Mouse (Mus musculus): ENCODE data around the gene Gadd45b. TPM values are rescaled to one million over a fixed set of nuclear protein-coding genes. Genes with fewer than 3 reads are reported as not detected.

Gadd45b gene
- total and polyA plus RNA-seq, 3 experiments: 10.1 to 13.3 TPM; not detected in 1

GRCm38 (mm10) chr10:80909375-80910162, 20.3 kb upstream of the Gadd45b start:
- no peaks in the 10 kb centered on the region; a peak in 1 of 4 replicates for H3K36me3 ChIP-seq (ENCODE audit: control insufficient read depth in 1 of 2, insufficient read depth in 2 of 2, low read length in 2 of 2)

GRCm38 (mm10) chr10:80911354-80911753, 18.5 kb upstream of the Gadd45b start:
- no peaks in the 10 kb centered on the region for H3K27me3 ChIP-seq (ENCODE audit: control insufficient read depth in 1 of 2, insufficient read depth in 2 of 2, low read length in 2 of 2)
- TF ChIP-seq EP300 (IDR thresholded peaks at IDR 0.05; ENCODE audit: low read depth in 1 of 2, low read length in 2 of 2) (no peak), MAFK (IDR thresholded peaks at IDR 0.05; ENCODE audit: borderline replicate concordance, low read depth, low read length) (no peak), HCFC1 (IDR thresholded peaks at IDR 0.05; ENCODE audit: low read depth, low read length) (no peak), TAL1 (IDR thresholded peaks at IDR 0.05; ENCODE audit: low read length) (no peak), MAX (IDR thresholded peaks at IDR 0.05; ENCODE audit: low read length) (no peak), NRF1 (IDR thresholded peaks at IDR 0.05; ENCODE audit: insufficient read depth, low read depth, low read length, poor library complexity, severe bottlenecking) (no peak), MXI1 (IDR thresholded peaks at IDR 0.05; ENCODE audit: low read depth, low read length) (no peak)
- no peak overlapping the region for H3K4me3 ChIP-seq (ENCODE audit: control insufficient read depth in 1 of 2, insufficient read depth in 1 of 2, low read depth in 2 of 2, low read length in 2 of 2)
- no peak for DNase-seq (ENCODE audit: low read depth, low spot score)
- H3K9me3 ChIP-seq (replicated peaks; ENCODE audit: insufficient read depth, low read length): no peaks in the 10 kb centered on the region
- H3K36me3 ChIP-seq (ENCODE audit: control insufficient read depth in 1 of 2, insufficient read depth in 2 of 2, low read length in 2 of 2): no peaks in the 10 kb centered on the region; a peak in 1 of 4 replicates
- no peaks in the 10 kb centered on the region for H3K79me2 ChIP-seq (ENCODE audit: control insufficient read depth, insufficient read depth, low read length, poor library complexity)
- H3K4me1 ChIP-seq (ENCODE audit: control insufficient read depth in 1 of 2, insufficient read depth in 2 of 2, low read length in 2 of 2): no peaks in the 10 kb centered on the region
- no peak overlapping the region for H3K9ac ChIP-seq (ENCODE audit: control insufficient read depth, low read depth, low read length, poor library complexity, severe bottlenecking)
- no peak overlapping the region for H3K27ac ChIP-seq (ENCODE audit: control insufficient read depth, low read depth, low read length)

More at GRCm38 (mm10) chr10:80909375-80910162, 20.3 kb upstream of the Gadd45b start:
- Histone ChIP-seq H3K4me1 (ENCODE audit: control insufficient read depth in 1 of 2, insufficient read depth in 2 of 2, low read length in 2 of 2) (no peaks in the 10 kb centered on the region), H3K27ac (ENCODE audit: control insufficient read depth, low read depth, low read length) (no peak overlapping the region), H3K27me3 (ENCODE audit: control insufficient read depth in 1 of 2, insufficient read depth in 2 of 2, low read length in 2 of 2) (no peaks in the 10 kb centered on the region), H3K9ac (ENCODE audit: control insufficient read depth, low read depth, low read length, poor library complexity, severe bottlenecking) (no peak overlapping the region), H3K79me2 (ENCODE audit: control insufficient read depth, insufficient read depth, low read length, poor library complexity) (no peaks in the 10 kb centered on the region), H3K9me3 (replicated peaks; ENCODE audit: insufficient read depth, low read length) (no peaks in the 10 kb centered on the region), H3K4me3 (ENCODE audit: control insufficient read depth in 1 of 2, insufficient read depth in 1 of 2, low read depth in 2 of 2, low read length in 2 of 2) (no peak overlapping the region)
- no peak for DNase-seq (ENCODE audit: low read depth, low spot score)
- no peak for TF ChIP-seq ETS1 (IDR thresholded peaks at IDR 0.05; ENCODE audit: low read depth, low read length)

GRCm38 (mm10) chr10:80911891-80912290, 18.0 kb upstream of the Gadd45b start:
- H3K36me3 ChIP-seq (ENCODE audit: control insufficient read depth in 1 of 2, insufficient read depth in 2 of 2, low read length in 2 of 2): no peaks in the 10 kb centered on the region; a peak in 1 of 4 replicates
- no peak overlapping the region for H3K4me3 ChIP-seq (ENCODE audit: control insufficient read depth in 1 of 2, insufficient read depth in 1 of 2, low read depth in 2 of 2, low read length in 2 of 2)
- no peak overlapping the region for H3K27ac ChIP-seq (ENCODE audit: control insufficient read depth, low read depth, low read length)
- no peaks in the 10 kb centered on the region for H3K27me3 ChIP-seq (ENCODE audit: control insufficient read depth in 1 of 2, insufficient read depth in 2 of 2, low read length in 2 of 2)
- no peaks in the 10 kb centered on the region for H3K4me1 ChIP-seq (ENCODE audit: control insufficient read depth in 1 of 2, insufficient read depth in 2 of 2, low read length in 2 of 2)
- no peak overlapping the region for H3K9ac ChIP-seq (ENCODE audit: control insufficient read depth, low read depth, low read length, poor library complexity, severe bottlenecking)
- peak; percentile 92 for TF ChIP-seq ZKSCAN1 (IDR thresholded peaks at IDR 0.05; ENCODE audit: low read depth, low read length)
- TF ChIP-seq ZNF384 (IDR thresholded peaks at IDR 0.05; ENCODE audit: low read depth, low read length): no peak
- no peaks in the 10 kb centered on the region for H3K9me3 ChIP-seq (replicated peaks; ENCODE audit: insufficient read depth, low read length)
- DNase-seq (ENCODE audit: low read depth, low spot score): no peak
- H3K79me2 ChIP-seq (ENCODE audit: control insufficient read depth, insufficient read depth, low read length, poor library complexity): no peaks in the 10 kb centered on the region
